Mouse (Mus musculus) stomach, embryonic 14.5 days (tissue): ENCODE measurements around the gene 4933428G20Rik. TPM values are rescaled to one million over a fixed set of nuclear protein-coding genes. Genes with fewer than 3 reads are reported as not detected.
A peak's percentile ranks its signal among the peaks of the same experiment; 100 is the strongest.

Experiments
- ATAC-seq: fragments of 200-750 bp; cut with Nextera tagmentation; 2 replicates; pipeline ENCODE4 v1.8.0; 2017; ENCODE audit warnings: low read depth, moderate TSS enrichment; ENCODE audit not compliant: insufficient number of reproducible peaks, insufficient read depth, low FRiP score
- H3K27ac ChIP-seq: fragments of 300-500 bp; sonication (generic); 2 replicates; pipeline ENCODE4 v1.5.1; 2014; ENCODE audit warnings: mild to moderate bottlenecking, low read length, moderate library complexity, mixed read lengths
- H3K27me3 ChIP-seq: fragments of 300-500 bp; sonication (generic); 2 replicates; pipeline ENCODE4 v1.6.1; 2014; ENCODE audit warnings: low read length, control low read depth, mixed read lengths; ENCODE audit not compliant: control insufficient read depth, insufficient read depth
- H3K36me3 ChIP-seq: fragments of 300-500 bp; sonication (generic); 2 replicates; pipeline ENCODE4 v1.6.1; 2014; ENCODE audit warnings: mild to moderate bottlenecking, control low read depth, low read length, moderate library complexity, mixed read lengths; ENCODE audit not compliant: control insufficient read depth, insufficient read depth
- H3K4me1 ChIP-seq: fragments of 300-500 bp; sonication (generic); 2 replicates; pipeline ENCODE4 v1.6.1; 2014; ENCODE audit warnings: low read length, control low read depth, mixed read lengths; ENCODE audit not compliant: control insufficient read depth, insufficient read depth
- H3K4me2 ChIP-seq: fragments of 300-500 bp; sonication (generic); replicated peaks from 2 replicates; pipeline ENCODE4 v1.6.1; 2014; ENCODE audit warnings: low read depth, low read length, control low read depth
- H3K4me3 ChIP-seq: fragments of 300-500 bp; sonication (generic); 2 replicates; pipeline ENCODE4 v1.5.1; 2014; ENCODE audit warnings: low read depth, low read length, control low read depth
- H3K9ac ChIP-seq: fragments of 300-500 bp; sonication (generic); replicated peaks from 2 replicates; pipeline ENCODE4 v1.6.1; 2014; ENCODE audit warnings: low read depth, mild to moderate bottlenecking, control low read depth, low read length, moderate library complexity, mixed read lengths
- H3K9me3 ChIP-seq: fragments of 300-500 bp; sonication (generic); 2 replicates; pipeline ENCODE4 v1.6.1; 2016; ENCODE audit warnings: low read depth, low read length, control low read depth; ENCODE audit not compliant: control insufficient read depth
- WGBS: fragments of 180-500 bp; shearing (Covaris S2); extraction: QIAGEN DNeasy Blood & Tissue Kit; methylation state at CpG from one replicate; pipeline ENCODE4 v1.1.7; 2014; 5-methylcytosine and 5-hydroxymethylcytosine counted together
- polyA plus RNA-seq: library from polyadenylated mRNA; unstranded; fragments of >200 nt; fragmentation: Nextera tagmentation; extraction: Ambion mirVana; gene quantifications from 2 replicates; pipeline ENCODE4 v1.2.1, GENCODE M21; 2014

Gene 4933428G20Rik
- polyA plus RNA-seq, 1 experiment from 2014 or later: 0.35 TPM

DNA sequence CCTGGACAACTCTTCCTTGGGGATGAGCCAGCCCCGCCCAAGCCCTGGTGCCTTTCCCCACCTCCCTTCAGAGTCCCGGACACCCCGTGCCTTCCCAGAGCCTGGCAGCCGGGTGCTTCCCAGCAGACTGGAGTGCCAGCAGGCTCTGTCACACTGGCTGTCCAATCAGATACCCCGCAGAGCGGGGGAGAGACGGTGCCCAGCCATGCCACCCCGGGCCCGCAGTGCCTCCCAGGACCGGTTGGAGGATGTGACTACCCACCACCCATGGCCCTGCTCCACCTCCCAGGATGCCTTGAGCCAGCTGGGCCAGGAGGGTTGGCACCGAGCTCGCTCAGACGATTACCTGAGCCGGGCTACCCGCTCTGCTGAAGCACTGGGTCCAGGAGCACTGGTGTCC lies 48.5 kb downstream of the 4933428G20Rik start:
- H3K9ac ChIP-seq: no peak overlapping the region
- no peak overlapping the region for H3K4me2 ChIP-seq
- H3K4me3 ChIP-seq: no peak overlapping the region
- H3K27ac ChIP-seq: no peak overlapping the region
- ATAC-seq: no peak
- no peaks in the 10 kb centered on the region for H3K27me3 ChIP-seq
- peaks cover 69% of the 10 kb centered on the region for H3K36me3 ChIP-seq
- H3K9me3 ChIP-seq: no peaks in the 10 kb centered on the region
- peaks cover 23% of the 10 kb centered on the region for H3K4me1 ChIP-seq
- 96% methylated on average over 15 of the region's 15 CpGs for WGBS

GRCm38 (mm10) chr11:97450305-97450922 lies 49.7 kb downstream of the 4933428G20Rik start:
- WGBS: 29% methylated on average over 10 of the region's 10 CpGs
- H3K4me3 ChIP-seq: peak overlapping the region; percentile 22
- H3K4me1 ChIP-seq: peaks cover 23% of the 10 kb centered on the region
- H3K36me3 ChIP-seq: peaks cover 67% of the 10 kb centered on the region
- H3K27ac ChIP-seq: peak overlapping the region; percentile 34; the same call in 1 of the 2 replicates
- no peaks in the 10 kb centered on the region for H3K9me3 ChIP-seq
- no peaks in the 10 kb centered on the region for H3K27me3 ChIP-seq
- H3K9ac ChIP-seq: no peak overlapping the region
- ATAC-seq: peak; percentile 31; the same call in 1 of the 2 replicates
- peak overlapping the region; percentile 45 for H3K4me2 ChIP-seq

DNA sequence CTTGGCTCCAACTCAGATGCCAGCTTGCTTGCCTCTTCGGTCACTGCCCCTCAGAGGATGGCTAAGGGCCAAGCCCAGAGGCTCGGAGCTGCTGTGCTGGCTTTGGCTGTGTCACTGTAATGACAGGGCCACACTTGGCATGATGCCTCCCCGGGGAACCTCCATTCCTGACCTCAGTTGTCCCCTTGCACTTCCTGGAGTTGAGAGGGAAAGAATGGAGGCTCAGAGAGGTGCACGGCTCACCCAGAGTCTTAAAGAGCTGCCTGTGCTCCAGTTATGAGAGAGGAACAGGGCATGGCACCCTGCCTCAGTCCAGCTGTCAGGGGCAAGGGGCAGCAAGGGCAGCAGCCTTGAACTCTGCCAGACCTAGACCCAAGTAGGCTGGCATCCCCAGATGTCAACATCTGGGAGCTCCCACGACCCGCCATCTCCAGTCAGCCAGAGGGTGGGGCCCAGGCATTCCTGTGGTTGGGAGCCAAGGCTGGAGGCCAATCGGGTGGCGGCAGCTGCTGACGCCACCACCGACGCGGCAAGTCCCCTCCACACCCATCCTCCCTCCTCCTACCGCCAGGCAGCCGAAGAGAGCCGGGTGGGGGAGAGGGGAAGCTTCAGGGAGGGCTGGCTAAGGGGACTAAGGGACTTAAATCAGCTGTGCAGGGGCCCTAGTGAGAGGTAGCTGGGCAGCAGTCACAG lies 50.4 kb downstream of the 4933428G20Rik start:
- peak overlapping the region; percentile 22 for H3K4me3 ChIP-seq
- H3K4me2 ChIP-seq: peak overlapping the region; percentile 45
- H3K36me3 ChIP-seq: peaks cover 70% of the 10 kb centered on the region
- 10% methylated on average over 15 of the region's 15 CpGs for WGBS
- H3K9me3 ChIP-seq: no peaks in the 10 kb centered on the region
- H3K27ac ChIP-seq: peak overlapping the region; percentile 74
- no peak overlapping the region for H3K9ac ChIP-seq
- ATAC-seq: peak; percentile 81
- peaks cover 23% of the 10 kb centered on the region for H3K4me1 ChIP-seq
- no peaks in the 10 kb centered on the region for H3K27me3 ChIP-seq

DNA sequence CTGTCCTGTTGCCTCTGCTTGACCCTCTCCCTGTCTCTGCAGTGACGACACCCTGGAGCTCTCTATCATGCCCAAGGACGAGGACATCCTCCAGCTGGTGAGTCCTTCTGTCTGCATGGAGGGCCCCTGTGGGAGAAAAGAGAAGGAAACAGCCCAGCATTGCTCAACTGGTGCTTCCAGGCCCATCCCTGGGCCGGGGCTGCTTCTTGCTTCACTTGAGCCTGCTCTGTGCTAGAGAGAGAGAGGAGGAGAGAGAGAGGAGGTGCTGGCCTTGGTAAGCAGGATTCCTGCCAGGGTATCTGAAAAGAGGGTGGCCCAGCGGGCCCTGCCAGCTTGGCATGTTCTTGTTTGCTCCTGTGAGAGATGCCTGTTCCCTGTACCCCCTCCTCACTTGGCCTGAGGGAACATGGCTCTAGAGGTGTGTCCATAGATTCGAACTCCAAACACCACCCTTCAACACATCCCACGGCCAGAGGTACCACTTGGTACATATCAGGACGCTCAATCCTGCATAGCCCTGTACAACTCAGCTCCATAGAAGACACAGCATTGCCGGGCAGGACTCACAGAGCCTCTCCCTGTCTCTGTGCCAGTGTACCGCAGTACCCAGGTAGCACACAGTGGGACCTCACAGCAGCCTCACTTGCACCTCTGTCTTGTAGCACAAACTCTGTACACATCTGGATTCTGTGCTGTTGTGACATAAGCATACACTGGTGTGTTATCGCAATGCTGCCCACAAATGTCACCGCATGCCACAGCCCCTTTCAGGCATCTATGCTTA lies 51.3 kb downstream of the 4933428G20Rik start:
- Histone ChIP-seq H3K36me3 (peaks cover 69% of the 10 kb centered on the region), H3K9ac (no peak overlapping the region), H3K4me2 (no peak overlapping the region), H3K4me1 (peaks cover 23% of the 10 kb centered on the region), H3K4me3 (no peak overlapping the region), H3K9me3 (no peaks in the 10 kb centered on the region), H3K27me3 (no peaks in the 10 kb centered on the region), H3K27ac (no peak overlapping the region)
- WGBS: 86% methylated on average over 11 of the region's 11 CpGs
- ATAC-seq: no peak

- H3K27me3 ChIP-seq: no peaks in the 10 kb centered on the region
- no peak overlapping the region for H3K27ac ChIP-seq
- peaks cover 61% of the 10 kb centered on the region for H3K36me3 ChIP-seq
- peaks cover 26% of the 10 kb centered on the region for H3K4me1 ChIP-seq
- no peak for ATAC-seq
- no peak overlapping the region for H3K4me3 ChIP-seq
- H3K9me3 ChIP-seq: no peaks in the 10 kb centered on the region
- H3K9ac ChIP-seq: no peak overlapping the region
- H3K4me2 ChIP-seq: no peak overlapping the region
- 80% methylated on average over 7 of the region's 7 CpGs for WGBS
Measured at GRCm38 (mm10) chr11:97447979-97448378, 52.2 kb downstream of the 4933428G20Rik start.

- H3K4me1 ChIP-seq: peaks cover 39% of the 10 kb centered on the region
- peak; percentile 20; the same call in 1 of the 2 replicates for ATAC-seq
- H3K4me3 ChIP-seq: no peak overlapping the region
- WGBS: 40% methylated on average over 4 of the region's 4 CpGs
- H3K27ac ChIP-seq: no peak overlapping the region
- no peak overlapping the region for H3K4me2 ChIP-seq
- no peaks in the 10 kb centered on the region for H3K27me3 ChIP-seq
- H3K36me3 ChIP-seq: peaks cover 43% of the 10 kb centered on the region
- H3K9me3 ChIP-seq: no peaks in the 10 kb centered on the region
- H3K9ac ChIP-seq: no peak overlapping the region
Measured at GRCm38 (mm10) chr11:97445999-97446511, 54.1 kb downstream of the 4933428G20Rik start.

DNA sequence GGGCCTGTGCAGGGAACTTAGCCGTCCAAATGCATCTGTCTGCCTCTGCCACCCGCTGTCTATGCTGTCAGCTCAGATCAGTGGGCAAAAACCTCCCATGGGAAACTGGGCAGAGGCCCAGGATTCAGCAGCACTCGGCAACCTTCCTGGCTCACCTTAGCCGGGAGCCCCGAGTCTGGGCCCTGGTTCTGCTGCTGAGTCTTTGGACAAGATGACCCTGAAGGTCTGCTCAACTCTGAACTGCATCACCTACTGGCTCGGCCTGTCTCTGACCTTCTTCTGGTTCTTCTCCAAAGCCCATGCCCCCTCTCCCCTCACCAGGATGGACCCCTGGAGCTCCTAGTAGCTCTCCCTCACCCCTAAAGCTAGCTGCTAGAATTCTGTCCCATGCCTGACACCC lies 54.5 kb downstream of the 4933428G20Rik start:
- peaks cover 39% of the 10 kb centered on the region for H3K4me1 ChIP-seq
- no peak overlapping the region for H3K9ac ChIP-seq
- peaks cover 43% of the 10 kb centered on the region for H3K36me3 ChIP-seq
- H3K27me3 ChIP-seq: no peaks in the 10 kb centered on the region
- no peak overlapping the region for H3K4me2 ChIP-seq
- no peak overlapping the region for H3K27ac ChIP-seq
- H3K9me3 ChIP-seq: no peaks in the 10 kb centered on the region
- ATAC-seq: no peak
- H3K4me3 ChIP-seq: no peak overlapping the region
- 60% methylated on average over 6 of the region's 6 CpGs for WGBS
